Mouse (Mus musculus) brain, embryonic 14.5 days (tissue): ENCODE measurements at regions not wholly inside any gene's neighbourhood (a gene's known extent, or its start where the extent isn't known, plus 50 kb on each side); places are given as distances from the start of the nearest gene placed in this dataset.
"Not testable (repeated sequence)": the region's sequence is repeated elsewhere in the genome, so short reads cannot be mapped to it uniquely, and the experiment has no call there.

Source experiments
- CTCF ChIP-seq: fragments of 200-500 bp; IDR thresholded peaks from 2 replicates; pipeline ENCODE4 v1.5.1; 2012; ENCODE audit warnings: inconsistent platforms, mild to moderate bottlenecking, moderate library complexity, borderline replicate concordance; ENCODE audit not compliant: insufficient read depth, insufficient read length; ENCODE audit errors: extremely low read depth
- POLR2A ChIP-seq: fragments of 200-500 bp; IDR thresholded peaks from 2 replicates; pipeline ENCODE4 v1.6.1; 2012; ENCODE audit warnings: mild to moderate bottlenecking, inconsistent platforms, borderline replicate concordance; ENCODE audit not compliant: poor library complexity, insufficient read depth, insufficient read length, severe bottlenecking; ENCODE audit errors: extremely low read depth

DNA sequence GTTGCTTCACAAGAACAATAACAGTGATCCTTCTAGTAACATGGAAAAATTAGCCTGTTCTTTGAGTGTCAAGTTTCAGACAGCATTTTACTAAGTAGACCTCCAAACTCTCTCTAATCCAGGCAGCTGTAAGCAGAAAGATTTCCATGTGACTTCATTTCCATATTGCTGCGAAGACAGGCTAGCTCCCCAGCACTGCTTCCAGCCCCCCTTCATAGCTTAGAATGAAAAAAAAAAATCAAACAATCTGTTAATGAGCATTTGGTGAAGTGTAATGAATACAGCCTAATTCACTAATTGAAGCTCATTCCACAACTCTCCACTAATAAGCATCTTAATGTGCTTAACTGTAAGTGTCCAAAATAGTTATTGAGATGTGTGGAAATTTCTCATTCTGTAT is 251.4 kb upstream of the Cdh8 start:
- TF ChIP-seq POLR2A, CTCF: not testable (repeated sequence)
